In genomic region chr9:96882496-96883265, GRCm38 (mm10) we compare ENCODE assay signal across 11 mouse cellular contexts. TPM values are rescaled to one million over a fixed set of nuclear protein-coding genes. Genes with fewer than 3 reads are reported as not detected.
A peak's percentile ranks its signal among the peaks of the same experiment; 100 is the strongest.
DNase-seq lines count a peak whose midpoint lies in the region; ATAC-seq and TF ChIP-seq lines count a peak whose summit lies in the region.
"Had no signal": no experiment of that assay in that cellular context is flagged by ENCODE, and none has a peak within 500 bp of the region (broad histone marks: within the 10 kb centered on the region; RNA-seq: fewer than 3 reads in every experiment).

No protein-coding gene starts in this region.

- H3K9ac ChIP-seq in forebrain, embryonic 12.5 days = no peak overlapping the region
- no peak overlapping the region for H3K9ac ChIP-seq in forebrain, embryonic 11.5 days (ENCODE audit: low read length)
- H3K9ac ChIP-seq in forebrain, embryonic 15.5 days (replicated peaks) = no peak overlapping the region
- H3K9ac ChIP-seq in intestine, postnatal 0 days (ENCODE audit: low read depth, low read length) = peak overlapping the region; percentile 7; the same call in 1 of the 2 replicates
- H3K9ac ChIP-seq: limb, embryonic 15.5 days had no signal

- 82% methylated on average over 20 of the region's 20 CpGs for WGBS in forebrain, embryonic 12.5 days
- 88% methylated on average over 20 of the region's 20 CpGs for WGBS in forebrain, embryonic 11.5 days
- WGBS in forebrain, embryonic 15.5 days = 71% methylated on average over 20 of the region's 20 CpGs
- WGBS in intestine, postnatal 0 days = 70% methylated on average over 20 of the region's 20 CpGs

- no peak for DNase-seq in forebrain, embryonic 11.5 days (ENCODE audit: low spot score)
- peak; percentile 82 for DNase-seq in brain, adult 2 months (ENCODE audit: low read depth, low spot score)
- DNase-seq in urinary bladder, adult 2 months (ENCODE audit: low spot score) = no peak
- DNase-seq in adrenal gland, postnatal 36 days = no peak
- DNase-seq: layer of hippocampus, adult 9-11 months; lung, postnatal 4 days had no signal

- peaks cover 61% of the 10 kb centered on the region for H3K4me1 ChIP-seq in forebrain, embryonic 12.5 days
- H3K4me1 ChIP-seq in forebrain, embryonic 11.5 days (replicated peaks; ENCODE audit: control insufficient read depth, insufficient read depth, low read length) = 0 out of 2 replicates have a peak, but pooled peaks cover 2% of the 10 kb centered on the region
- peaks cover 45% of the 10 kb centered on the region for H3K4me1 ChIP-seq in forebrain, embryonic 15.5 days
- peaks cover 9% of the 10 kb centered on the region for H3K4me1 ChIP-seq in intestine, postnatal 0 days (replicated peaks; ENCODE audit: control insufficient read depth, insufficient read depth, low read length)

- H3K27me3 ChIP-seq in forebrain, embryonic 12.5 days = 0 out of 2 replicates have a peak, but pooled peaks cover 11% of the 10 kb centered on the region
- no peaks in the 10 kb centered on the region for H3K27me3 ChIP-seq in forebrain, embryonic 11.5 days (ENCODE audit: control insufficient read depth, insufficient read depth, low read length)
- H3K27me3 ChIP-seq in forebrain, embryonic 15.5 days = no peaks in the 10 kb centered on the region
- H3K27me3 ChIP-seq in intestine, postnatal 0 days (replicated peaks; ENCODE audit: control insufficient read depth, insufficient read depth, low read length) = no peaks in the 10 kb centered on the region

- H3K36me3 ChIP-seq in forebrain, embryonic 12.5 days (replicated peaks) = no peaks in the 10 kb centered on the region
- H3K36me3 ChIP-seq in forebrain, embryonic 11.5 days (ENCODE audit: control insufficient read depth, insufficient read depth, low read length) = no peaks in the 10 kb centered on the region
- H3K36me3 ChIP-seq in forebrain, embryonic 15.5 days = no peaks in the 10 kb centered on the region
- peaks cover 3% of the 10 kb centered on the region; the same call in 1 of the 2 replicates for H3K36me3 ChIP-seq in intestine, postnatal 0 days (ENCODE audit: control insufficient read depth, insufficient read depth)
- H3K36me3 ChIP-seq: limb, embryonic 15.5 days had no signal

- H3K27ac ChIP-seq in forebrain, embryonic 12.5 days = peak overlapping the region; percentile 53
- H3K27ac ChIP-seq in forebrain, embryonic 11.5 days (ENCODE audit: low read depth, low read length) = no peak overlapping the region
- H3K27ac ChIP-seq in forebrain, embryonic 15.5 days (replicated peaks) = peak overlapping the region; percentile 29
- H3K27ac ChIP-seq in intestine, postnatal 0 days (ENCODE audit: low read depth, low read length) = no peak overlapping the region
- H3K27ac ChIP-seq: limb, embryonic 15.5 days had no signal

- no peaks in the 10 kb centered on the region for H3K9me3 ChIP-seq in forebrain, embryonic 12.5 days
- no peaks in the 10 kb centered on the region for H3K9me3 ChIP-seq in forebrain, embryonic 11.5 days (ENCODE audit: control insufficient read depth, low read length)
- H3K9me3 ChIP-seq in forebrain, embryonic 15.5 days = no peaks in the 10 kb centered on the region
- H3K9me3 ChIP-seq in intestine, postnatal 0 days (ENCODE audit: control insufficient read depth) = no peaks in the 10 kb centered on the region
- H3K9me3 ChIP-seq: limb, embryonic 15.5 days had no signal

- TF ChIP-seq CTCF in intestine, postnatal 0 days (IDR thresholded peaks at IDR 0.05; ENCODE audit: low read depth) = no peak

- H3K4me3 ChIP-seq in forebrain, embryonic 12.5 days (replicated peaks) = no peak overlapping the region
- H3K4me3 ChIP-seq in forebrain, embryonic 11.5 days (ENCODE audit: low read depth, low read length) = no peak overlapping the region
- no peak overlapping the region for H3K4me3 ChIP-seq in forebrain, embryonic 15.5 days
- H3K4me3 ChIP-seq in intestine, postnatal 0 days (ENCODE audit: low read depth, low read length) = no peak overlapping the region
- H3K4me3 ChIP-seq: limb, embryonic 15.5 days had no signal

- no peak for ATAC-seq in forebrain, embryonic 12.5 days (ENCODE audit: low FRiP score)
- ATAC-seq in forebrain, embryonic 11.5 days (replicated peaks; ENCODE audit: low FRiP score) = no peak
- 0 out of 2 replicates have a peak, but pooled peaks have one; percentile 48 for ATAC-seq in forebrain, embryonic 15.5 days (replicated peaks)
- ATAC-seq in intestine, postnatal 0 days = no peak
- ATAC-seq in erythroid progenitor cell, adult 5-6 weeks (replicated peaks; ENCODE audit: low FRiP score, poor library complexity, severe bottlenecking) = no peak

- H3K4me2 ChIP-seq in forebrain, embryonic 12.5 days = no peak overlapping the region
- H3K4me2 ChIP-seq in forebrain, embryonic 11.5 days (ENCODE audit: low read depth, low read length, severe bottlenecking) = no peak overlapping the region
- no peak overlapping the region for H3K4me2 ChIP-seq in forebrain, embryonic 15.5 days (replicated peaks)
- H3K4me2 ChIP-seq in intestine, postnatal 0 days (replicated peaks; ENCODE audit: low read depth) = no peak overlapping the region
- H3K4me2 ChIP-seq: limb, embryonic 15.5 days had no signal

RNA-seq across cellular contexts. Expression of gene Pxylp1, which starts 9.8 kb away (rescaled TPM):
- 48.5 and 51.2 TPM in 2 replicates for polyA plus RNA-seq in forebrain, embryonic 12.5 days (2016; fragmentation: Nextera tagmentation; extraction: Ambion mirVana)
- polyA plus RNA-seq in forebrain, embryonic 11.5 days (2014; fragmentation: Nextera tagmentation; extraction: Ambion mirVana) = 34.0 and 39.0 TPM in 2 replicates
- polyA plus RNA-seq in forebrain, embryonic 15.5 days (2015; fragmentation: Nextera tagmentation; extraction: Ambion mirVana) = 33.8 and 36.6 TPM in 2 replicates
- 22.7 and 24.1 TPM in 2 replicates for polyA plus RNA-seq in intestine, postnatal 0 days (2015; fragmentation: Nextera tagmentation; extraction: Ambion mirVana)
- polyA plus RNA-seq in urinary bladder, adult 2 months (2012; rRNA removed) = 6.6 and 7.6 TPM in 2 replicates
- 1 to 10 TPM; 7.8 to 8.7 TPM for total RNA-seq in adrenal gland, postnatal 36 days (2021)
- total RNA-seq in erythroid progenitor cell, adult 5-6 weeks (2015; ENCODE audit: low replicate concordance) = 14.8 and 20.1 TPM in 2 replicates
- 5.4 and 8.7 TPM in 2 replicates for total RNA-seq in erythroid progenitor cell, adult 5-6 weeks (2017; ENCODE audit: low replicate concordance)

Comparison
In these comparisons a context has a peak if more than half of its experiments do, and no peak if none do; other contexts are left out.
1. H3K27ac ChIP-seq: peak in forebrain, embryonic 12.5 days (single experiment) and forebrain, embryonic 15.5 days (single experiment); none in forebrain, embryonic 11.5 days (single experiment) and intestine, postnatal 0 days (single experiment).